Mouse (Mus musculus) hindbrain, embryonic 10.5 days (tissue): ENCODE measurements around the gene Psip1. TPM values are rescaled to one million over a fixed set of nuclear protein-coding genes. Genes with fewer than 3 reads are reported as not detected.

ENCODE experiments used
- DNase-seq: peaks from one replicate; pipeline ENCODE4 v3.0.0-alpha.2; 2017; ENCODE audit warnings: low spot score
- H3K27ac ChIP-seq: fragments of 300-500 bp; sonication (generic); 2 replicates; pipeline ENCODE4 v1.5.1; 2016; ENCODE audit warnings: mild to moderate bottlenecking, moderate library complexity
- H3K27me3 ChIP-seq: fragments of 300-500 bp; sonication (generic); 2 replicates; pipeline ENCODE4 v1.6.1; 2016; ENCODE audit warnings: mild to moderate bottlenecking; ENCODE audit not compliant: poor library complexity, insufficient read depth, severe bottlenecking
- H3K36me3 ChIP-seq: fragments of 300-500 bp; sonication (generic); 2 replicates; pipeline ENCODE4 v1.6.1; 2016; ENCODE audit warnings: mild to moderate bottlenecking, moderate library complexity
- H3K4me1 ChIP-seq: fragments of 300-500 bp; sonication (generic); replicated peaks from 2 replicates; pipeline ENCODE4 v1.6.1; 2016; ENCODE audit warnings: mild to moderate bottlenecking
- H3K4me3 ChIP-seq: fragments of 300-500 bp; sonication (generic); 2 replicates; pipeline ENCODE4 v1.5.1; 2016; ENCODE audit warnings: mild to moderate bottlenecking, moderate library complexity
- H3K9me3 ChIP-seq: fragments of 300-500 bp; sonication (generic); 2 replicates; pipeline ENCODE4 v1.6.1; 2016; ENCODE audit warnings: mild to moderate bottlenecking, moderate library complexity
- WGBS: fragments of 180-500 bp; shearing (Covaris S2); methylation state at CpG from one replicate; pipeline ENCODE4 v1.1.7; 2016; 5-methylcytosine and 5-hydroxymethylcytosine counted together
- polyA plus RNA-seq: library from polyadenylated mRNA; unstranded; fragments of >200 nt; fragmentation: Nextera tagmentation; extraction: Ambion mirVana; gene quantifications from 2 replicates; pipeline ENCODE4 v1.2.1, GENCODE M21; 2016

The Psip1 gene
- polyA plus RNA-seq, 1 experiment from 2014 or later = 244 TPM

DNA sequence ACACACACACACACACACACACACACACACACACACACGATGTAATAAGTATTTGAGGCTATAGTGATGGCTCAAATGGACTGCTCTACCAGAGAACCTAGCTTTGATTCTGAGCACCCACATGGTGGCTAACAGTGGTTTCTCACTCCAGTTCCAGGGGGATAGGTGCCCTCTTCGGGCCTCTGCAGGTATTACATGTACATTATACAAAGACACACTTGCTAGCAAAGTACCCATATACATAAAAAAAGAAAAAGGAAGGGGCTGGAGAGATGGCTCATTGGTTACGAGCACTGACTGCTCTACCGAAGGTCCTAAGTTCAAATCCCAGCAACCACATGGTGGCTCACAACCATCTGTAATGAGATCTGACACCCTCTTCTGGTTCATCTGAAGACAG, 57.4 kb downstream of the Psip1 start:
- Histone ChIP-seq H3K27me3 (no peaks in the 10 kb centered on the region), H3K4me1 (no peaks in the 10 kb centered on the region), H3K27ac (no peak overlapping the region), H3K4me3 (no peak overlapping the region), H3K36me3 (peaks cover 100% of the 10 kb centered on the region), H3K9me3 (no peaks in the 10 kb centered on the region)
- WGBS = 90% methylated on average over 4 of the region's 4 CpGs
- peak; percentile 10 for DNase-seq

GRCm38 (mm10) chr4:83427696-83428095, 58.6 kb downstream of the Psip1 start:
- Histone ChIP-seq H3K4me3 (no peak overlapping the region), H3K4me1 (no peaks in the 10 kb centered on the region), H3K9me3 (no peaks in the 10 kb centered on the region), H3K27me3 (no peaks in the 10 kb centered on the region), H3K36me3 (peaks cover 100% of the 10 kb centered on the region), H3K27ac (no peak overlapping the region)
- WGBS = 96% methylated on average over 8 of the region's 8 CpGs
- DNase-seq = no peak

- Histone ChIP-seq H3K27ac (no peak overlapping the region), H3K4me3 (no peak overlapping the region), H3K4me1 (no peaks in the 10 kb centered on the region), H3K36me3 (peaks cover 100% of the 10 kb centered on the region), H3K27me3 (no peaks in the 10 kb centered on the region), H3K9me3 (no peaks in the 10 kb centered on the region)
- WGBS = 98% methylated on average over 7 of the region's 7 CpGs
- DNase-seq = no peak
Measured at GRCm38 (mm10) chr4:83427141-83427540, 59.1 kb downstream of the Psip1 start.

- Histone ChIP-seq H3K27ac (no peak overlapping the region), H3K27me3 (no peaks in the 10 kb centered on the region), H3K9me3 (no peaks in the 10 kb centered on the region), H3K4me3 (no peak overlapping the region), H3K36me3 (peaks cover 90% of the 10 kb centered on the region), H3K4me1 (no peaks in the 10 kb centered on the region)
- WGBS = 97% methylated on average over 4 of the region's 4 CpGs
- no peak for DNase-seq
Measured at GRCm38 (mm10) chr4:83425119-83425518, 61.1 kb downstream of the Psip1 start.

- no peak for DNase-seq
- Histone ChIP-seq H3K36me3 (peaks cover 84% of the 10 kb centered on the region), H3K4me3 (no peak overlapping the region), H3K4me1 (peaks cover 6% of the 10 kb centered on the region), H3K27me3 (no peaks in the 10 kb centered on the region), H3K27ac (no peak overlapping the region), H3K9me3 (no peaks in the 10 kb centered on the region)
- 94% methylated on average over 6 of the region's 6 CpGs for WGBS
Measured at GRCm38 (mm10) chr4:83423641-83424040, 62.6 kb downstream of the Psip1 start.

GRCm38 (mm10) chr4:83418781-83419180, 67.5 kb downstream of the Psip1 start:
- Histone ChIP-seq H3K4me1 (peaks cover 16% of the 10 kb centered on the region), H3K27ac (no peak overlapping the region), H3K27me3 (no peaks in the 10 kb centered on the region), H3K36me3 (peaks cover 35% of the 10 kb centered on the region), H3K9me3 (no peaks in the 10 kb centered on the region; the same call in 1 of the 2 replicates), H3K4me3 (peak overlapping the region; percentile 96)
- no peak for DNase-seq
- 80% methylated on average over 2 of the region's 2 CpGs for WGBS

DNA sequence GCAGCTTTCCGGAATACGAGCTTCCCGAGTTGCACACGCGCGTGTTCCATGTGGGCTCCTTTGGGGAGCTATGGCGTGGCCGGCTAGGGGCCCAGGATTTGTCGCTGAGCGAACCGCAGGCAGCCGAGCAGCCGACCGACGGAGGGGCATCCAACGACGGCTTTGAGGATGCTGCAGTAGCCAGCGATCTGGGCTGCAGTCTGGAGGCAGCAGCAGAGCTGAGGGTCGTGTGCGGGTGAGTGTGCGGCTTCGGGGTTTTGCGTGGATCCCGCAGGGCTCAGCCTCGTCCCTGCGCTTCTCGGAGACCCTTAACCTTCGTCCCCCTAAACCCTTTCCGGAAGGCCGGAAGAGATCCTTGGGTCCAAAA, 68.5 kb downstream of the Psip1 start:
- H3K9me3 ChIP-seq = no peaks in the 10 kb centered on the region; the same call in 1 of the 2 replicates
- peak overlapping the region; percentile 96 for H3K4me3 ChIP-seq
- peak overlapping the region; percentile 93 for H3K27ac ChIP-seq
- peaks cover 16% of the 10 kb centered on the region for H3K4me1 ChIP-seq
- under 1% methylated on average over 30 of the region's 30 CpGs for WGBS
- peaks cover 26% of the 10 kb centered on the region for H3K36me3 ChIP-seq
- DNase-seq = no peak
- no peaks in the 10 kb centered on the region for H3K27me3 ChIP-seq

- Histone ChIP-seq H3K27me3 (no peaks in the 10 kb centered on the region), H3K36me3 (peaks cover 21% of the 10 kb centered on the region), H3K4me1 (peaks cover 16% of the 10 kb centered on the region), H3K9me3 (no peaks in the 10 kb centered on the region; the same call in 1 of the 2 replicates), H3K4me3 (peak within 1 kb of the TSS; percentile 96), H3K27ac (peak within 1 kb of the TSS; percentile 93)
- DNase-seq = peak; percentile 97
- 2% methylated on average over 41 of the region's 41 CpGs for WGBS
Measured at GRCm38 (mm10) chr4:83417160-83417819, 69.0 kb downstream of the Psip1 start, which contains the start of gene Snapc3. Gene Snapc3 (plus strand): TSS chr4:83417724.

GRCm38 (mm10) chr4:83414241-83414824, 71.9 kb downstream of the Psip1 start:
- Histone ChIP-seq H3K36me3 (peaks cover 5% of the 10 kb centered on the region), H3K4me1 (peaks cover 16% of the 10 kb centered on the region)
- 87% methylated on average over 5 of the region's 5 CpGs for WGBS

DNA sequence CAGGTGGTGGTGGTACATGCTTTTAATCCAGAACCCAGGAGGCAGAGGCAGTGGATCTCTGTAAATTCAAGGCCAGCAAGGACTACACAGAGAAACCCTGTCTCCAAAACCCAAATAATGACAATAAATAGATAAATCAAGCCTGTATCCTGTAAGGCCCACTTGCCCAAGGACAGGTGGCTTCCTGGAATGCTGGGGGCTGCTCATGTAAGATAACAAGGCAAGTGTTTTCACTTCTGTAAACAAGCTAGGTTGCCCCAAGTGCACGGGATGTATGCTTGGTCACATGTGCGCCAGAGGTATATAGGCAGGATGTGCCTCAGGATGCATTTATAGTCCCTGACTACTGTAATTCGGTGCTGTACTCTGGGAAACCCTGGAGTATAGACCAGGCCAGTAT, 74.2 kb downstream of the Psip1 start:
- no peak for DNase-seq
- Histone ChIP-seq H3K4me1 (peaks cover 5% of the 10 kb centered on the region; the same call in 1 of the 2 replicates), H3K27me3 (no peaks in the 10 kb centered on the region), H3K27ac (no peak overlapping the region), H3K36me3 (no peaks in the 10 kb centered on the region), H3K9me3 (peaks cover 14% of the 10 kb centered on the region), H3K4me3 (no peak overlapping the region)
- WGBS = 87% methylated on average over 3 of the region's 3 CpGs

More at GRCm38 (mm10) chr4:83414241-83414824, 71.9 kb downstream of the Psip1 start:
- no peak overlapping the region for H3K27ac ChIP-seq
- no peak overlapping the region for H3K4me3 ChIP-seq
- no peak for DNase-seq
- no peaks in the 10 kb centered on the region; the same call in 1 of the 2 replicates for H3K9me3 ChIP-seq
- H3K27me3 ChIP-seq = no peaks in the 10 kb centered on the region

DNA sequence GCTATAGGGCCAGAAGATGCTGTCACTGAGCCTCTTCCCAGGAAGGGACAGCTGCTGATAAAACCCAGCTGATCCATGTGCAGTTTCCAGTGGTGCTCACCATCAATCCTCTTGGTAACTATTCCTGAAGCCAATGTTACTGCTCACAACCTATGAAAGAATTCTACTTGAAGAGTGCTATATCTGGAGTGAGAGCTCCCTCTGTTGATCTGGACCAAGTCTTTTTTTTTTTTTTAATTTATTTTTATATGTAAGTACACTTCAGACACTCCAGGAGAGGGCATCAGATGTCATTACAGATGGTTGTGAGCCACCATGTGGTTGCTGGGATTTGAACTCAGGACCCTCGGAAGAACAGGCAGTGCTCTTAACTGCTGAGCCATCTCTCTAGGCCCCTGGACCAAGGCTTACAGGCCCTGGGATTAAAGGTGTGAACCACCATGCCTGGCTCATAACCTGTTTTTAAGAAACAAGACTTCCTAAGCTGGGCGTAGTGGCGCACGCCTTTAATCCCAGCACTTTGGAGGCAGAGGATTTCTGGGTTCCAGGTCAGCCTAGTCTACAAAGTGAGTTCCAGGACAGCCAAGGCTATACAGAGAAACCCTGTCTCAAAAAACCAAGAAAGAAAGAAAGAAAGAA, 76.3 kb downstream of the Psip1 start:
- Histone ChIP-seq H3K27ac (no peak overlapping the region), H3K9me3 (peaks cover 14% of the 10 kb centered on the region), H3K27me3 (no peaks in the 10 kb centered on the region), H3K36me3 (no peaks in the 10 kb centered on the region), H3K4me3 (no peak overlapping the region), H3K4me1 (no peaks in the 10 kb centered on the region)
- DNase-seq = no peak
- WGBS = 95% methylated on average over 4 of the region's 4 CpGs

DNA sequence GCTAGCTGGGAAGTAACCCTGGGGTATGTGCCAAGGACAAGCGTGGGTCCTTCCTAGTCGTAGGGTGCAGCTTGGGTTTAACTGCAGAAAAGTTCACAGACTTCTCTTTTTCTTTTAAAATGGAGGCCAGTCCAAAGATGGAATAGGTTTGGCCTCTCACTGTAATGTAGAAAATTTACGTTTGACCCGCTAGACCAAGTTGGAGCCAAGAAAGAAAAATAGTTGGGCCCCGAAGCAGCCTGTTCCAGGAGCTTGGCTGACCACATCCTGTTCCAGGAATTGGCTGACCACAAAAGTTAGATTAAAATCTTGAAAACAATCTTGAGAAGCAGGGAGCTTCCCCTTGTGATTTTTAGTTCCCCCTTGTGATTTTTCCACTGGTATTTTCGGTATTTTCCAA, 78.6 kb downstream of the Psip1 start:
- no peaks in the 10 kb centered on the region for H3K36me3 ChIP-seq
- H3K9me3 ChIP-seq = peaks cover 24% of the 10 kb centered on the region
- WGBS = 92% methylated on average over 6 of the region's 6 CpGs
- DNase-seq = no peak
- no peaks in the 10 kb centered on the region for H3K27me3 ChIP-seq
- no peak overlapping the region for H3K27ac ChIP-seq
- no peak overlapping the region for H3K4me3 ChIP-seq
- H3K4me1 ChIP-seq = no peaks in the 10 kb centered on the region
